Mouse (Mus musculus) thymus, postnatal 10 days (tissue): ENCODE measurements around the gene Ceacam19.
A peak's percentile ranks its signal among the peaks of the same experiment; 100 is the strongest.
"Not testable (repeated sequence)": the region's sequence is repeated elsewhere in the genome, so short reads cannot be mapped to it uniquely, and the experiment has no call there.

ENCODE experiments used
- DNase-seq, 2 experiments: peaks; one replicate each; pipeline ENCODE4 v3.0.0; 2021; ENCODE audit warnings: low spot score in 2 of 2

Ceacam19 gene

DNA sequence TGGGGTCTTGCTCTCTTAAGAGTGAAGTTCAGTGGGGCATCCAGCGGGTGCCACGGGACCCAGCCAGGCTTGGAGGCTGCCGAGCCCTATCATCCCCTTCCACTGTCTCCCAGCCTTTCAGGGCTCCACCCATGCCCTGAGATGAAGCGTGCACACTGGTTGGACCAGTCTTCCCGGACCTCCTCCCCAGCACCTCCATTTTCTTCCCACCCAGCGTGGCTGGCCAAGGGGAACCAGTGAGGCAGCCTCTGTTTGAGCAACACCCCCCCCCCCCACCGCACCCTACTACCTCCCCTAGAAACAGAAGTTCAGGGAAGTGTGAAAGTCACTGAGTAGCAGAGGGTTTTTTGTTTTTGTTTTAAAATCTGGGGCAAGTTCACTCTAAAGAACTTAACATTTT lies at the start of gene Ceacam19:
Gene Ceacam19 (minus strand): TSS at position 117 of the 400 bp plus-strand sequence.
- DNase-seq = no peak

DNA sequence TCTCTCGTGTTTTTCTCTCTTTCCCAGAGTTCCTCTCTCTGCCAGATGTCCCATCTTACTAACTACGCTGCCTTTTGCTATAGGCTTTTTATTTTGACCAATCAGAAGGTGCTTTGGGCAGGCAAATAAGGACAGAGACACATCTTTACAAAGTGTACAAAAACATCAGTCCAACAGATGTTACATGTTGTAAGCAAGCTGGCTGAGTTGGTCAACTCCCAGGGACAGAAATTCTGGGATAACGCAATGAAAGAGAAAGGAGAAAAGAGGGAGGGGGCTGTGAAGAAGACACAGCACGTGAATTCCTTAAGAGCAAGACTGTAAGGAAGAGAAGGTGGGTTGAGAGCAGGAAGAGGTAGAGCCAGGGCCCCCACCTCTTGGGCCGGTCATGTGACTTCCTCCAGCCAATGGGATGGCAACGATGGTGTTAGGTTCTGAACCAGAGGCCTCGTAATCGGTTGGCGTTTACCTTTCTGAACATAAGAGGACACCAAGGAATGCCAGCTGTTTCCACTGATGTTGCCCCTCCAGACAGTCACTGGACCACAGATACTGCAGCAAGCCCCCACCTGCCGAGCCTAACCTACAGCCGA lies 49.6 kb upstream of the Ceacam19 start:
- no peak for DNase-seq

DNA sequence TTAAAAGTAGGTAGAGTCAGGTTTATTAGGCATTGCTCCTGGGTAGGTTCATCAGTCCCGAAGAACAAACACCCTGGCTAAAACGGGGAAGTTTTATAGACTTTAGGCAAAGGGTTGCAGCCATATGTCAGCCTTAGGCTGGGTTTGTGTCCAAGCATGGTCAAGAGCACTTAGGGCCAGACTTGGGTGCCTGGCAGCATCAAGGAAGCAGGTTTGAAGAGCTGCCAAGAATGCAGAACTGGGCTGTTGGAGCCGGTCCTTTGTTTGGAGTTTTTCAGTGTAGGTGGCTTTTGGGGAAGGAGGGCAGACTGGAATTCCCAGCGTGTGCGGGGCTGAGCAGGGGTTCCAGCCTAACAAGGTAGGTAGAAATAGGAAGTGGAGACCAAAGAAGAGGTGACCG lies 48.2 kb upstream of the Ceacam19 start:
- no peak for DNase-seq

DNA sequence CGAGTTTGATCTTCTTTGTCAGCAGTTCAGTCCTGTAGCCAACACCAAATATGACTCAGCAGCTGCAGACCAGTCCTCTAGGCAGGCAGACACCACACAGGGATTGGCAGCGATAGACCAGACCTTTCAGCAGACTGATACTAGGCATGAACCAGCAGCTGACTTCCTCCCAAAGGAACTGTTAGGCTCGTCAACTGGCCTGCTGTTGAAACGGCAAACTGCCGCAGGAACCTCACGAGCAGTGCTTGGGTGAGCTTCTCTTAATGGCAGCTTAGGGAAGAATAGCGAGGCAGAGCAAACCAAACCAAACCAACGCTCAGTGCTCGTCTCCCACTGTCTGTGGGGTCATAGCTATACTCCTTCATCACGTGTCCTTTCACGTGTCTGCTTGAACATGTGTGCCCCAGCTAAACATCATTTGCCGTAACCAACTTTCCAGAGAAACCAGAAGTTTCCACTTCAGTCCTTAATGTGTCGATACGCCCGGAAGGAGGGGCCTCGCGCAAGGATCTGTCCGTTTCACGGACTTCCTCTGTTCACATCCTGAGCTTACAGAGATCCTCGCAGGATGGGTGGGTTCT lies 47.5 kb upstream of the Ceacam19 start:
- DNase-seq = peak; percentile 58 to 59

DNA sequence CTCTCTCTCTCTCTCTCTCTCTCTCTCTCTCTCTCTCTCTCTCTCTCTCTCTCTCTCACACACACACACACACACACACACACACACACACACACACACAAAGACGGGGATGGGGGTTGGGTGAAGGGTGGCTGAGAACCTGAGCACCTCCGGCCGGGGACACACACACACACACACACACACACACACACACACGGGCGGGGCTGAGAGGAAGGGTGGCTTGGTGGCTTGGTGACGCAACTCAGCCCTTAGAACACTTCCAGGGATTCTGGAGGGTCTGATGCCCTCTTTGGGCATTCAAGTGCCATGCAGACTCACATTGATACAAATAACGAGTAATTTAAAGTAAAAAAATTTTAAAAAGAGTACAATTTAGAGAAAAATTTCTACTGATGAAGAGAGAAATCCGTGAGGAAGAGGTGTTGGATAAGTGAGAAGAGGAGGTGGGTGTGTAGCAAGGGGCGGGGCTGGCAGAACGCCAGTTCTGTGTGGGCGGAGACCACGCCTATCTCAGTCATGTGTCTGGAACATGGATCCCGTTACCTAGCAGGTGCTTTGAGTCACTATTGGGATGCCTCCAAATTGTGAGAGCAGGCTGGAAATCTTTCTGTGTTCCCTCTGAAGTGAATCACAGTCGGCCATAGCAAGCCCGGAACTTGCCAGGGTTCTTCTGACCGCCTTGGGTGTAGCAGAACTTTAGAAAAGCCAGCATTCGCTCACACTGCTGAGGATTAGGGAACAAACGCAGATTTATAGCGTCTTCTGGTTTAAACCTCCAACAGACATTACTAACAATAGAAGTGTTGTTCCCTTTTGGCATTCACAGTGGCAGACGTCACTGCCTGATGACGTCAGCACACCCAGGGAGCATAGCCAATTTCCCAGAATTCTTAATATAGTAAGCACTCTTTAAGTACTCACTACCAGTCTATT lies 45.4 kb upstream of the Ceacam19 start:
- peak; percentile 72 to 76 for DNase-seq

DNA sequence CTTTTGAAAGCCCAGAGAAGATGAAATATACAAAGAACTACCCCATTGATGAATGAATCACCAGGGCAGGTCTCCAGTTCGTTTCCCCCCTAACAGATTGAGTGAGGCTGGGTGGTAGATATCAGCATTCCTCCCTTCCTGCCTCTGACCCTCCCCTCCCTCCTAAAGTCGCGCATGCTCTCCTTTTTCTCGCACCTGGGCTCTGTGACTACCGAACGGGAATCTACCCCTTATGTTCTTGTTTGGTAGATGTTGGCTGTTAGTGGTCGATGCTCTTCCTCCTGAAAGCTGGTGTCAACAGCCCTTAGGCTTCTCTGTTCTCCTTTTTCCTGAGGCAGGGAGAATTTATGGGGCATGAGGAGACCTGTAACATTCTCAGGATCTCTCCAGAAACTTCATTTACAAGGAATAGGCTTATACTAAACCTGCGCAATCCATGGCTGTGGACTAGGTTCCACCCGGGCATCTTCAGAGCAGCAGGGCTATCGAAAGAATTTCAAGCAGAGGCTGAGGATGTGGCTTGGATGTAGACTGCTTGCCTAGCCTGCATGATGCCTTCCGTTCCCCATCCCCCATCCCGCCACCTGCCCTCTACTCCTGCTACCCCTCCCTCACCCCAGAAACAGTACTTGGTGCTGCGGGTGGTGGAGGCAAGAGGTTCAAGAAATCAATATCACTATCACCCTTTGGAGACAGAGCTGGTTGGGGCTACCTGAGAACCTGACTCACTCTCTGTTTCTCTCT lies 44.5 kb upstream of the Ceacam19 start:
- DNase-seq = peak; percentile 89 to 90

DNA sequence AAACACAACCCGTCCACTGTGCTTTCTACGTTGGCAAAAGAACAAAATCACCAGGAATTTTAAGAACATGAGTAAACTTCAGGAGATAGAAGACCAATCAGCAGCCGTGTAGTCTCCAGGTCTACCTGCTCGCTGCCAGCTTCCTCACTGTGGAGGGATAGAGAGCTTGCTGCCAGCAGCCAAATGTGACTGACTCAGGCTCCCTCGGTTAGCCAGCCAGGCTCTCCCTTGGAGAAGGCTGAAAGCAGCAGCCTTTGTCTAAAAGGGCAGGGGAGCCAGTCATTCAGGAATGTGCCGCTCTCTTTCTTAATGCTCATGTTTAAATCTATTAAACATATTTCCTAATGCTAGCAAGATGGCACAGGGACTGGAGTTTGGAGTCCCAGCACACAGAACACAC lies 42.7 kb upstream of the Ceacam19 start:
- DNase-seq = not testable (repeated sequence)

DNA sequence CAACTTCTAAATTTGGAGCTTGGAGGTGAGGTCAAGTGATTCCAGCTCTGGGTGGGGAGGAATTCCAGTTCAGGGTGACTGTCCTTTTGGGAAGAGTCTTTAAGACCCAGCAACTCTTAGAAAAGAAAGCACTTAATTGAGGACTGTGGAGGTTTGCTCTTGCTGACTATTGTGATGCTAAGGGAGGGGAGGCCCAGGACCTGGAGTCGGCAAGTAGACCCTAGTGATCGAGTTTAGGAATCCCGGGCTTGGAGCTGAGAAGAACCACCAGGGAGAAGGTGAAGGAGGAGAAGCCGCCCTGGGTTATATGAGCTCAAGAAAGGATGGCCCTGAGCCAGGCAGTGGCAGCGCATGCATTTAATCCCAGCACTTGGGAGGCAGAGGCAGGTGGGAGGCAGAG lies 40.7 kb upstream of the Ceacam19 start:
- no peak for DNase-seq

DNA sequence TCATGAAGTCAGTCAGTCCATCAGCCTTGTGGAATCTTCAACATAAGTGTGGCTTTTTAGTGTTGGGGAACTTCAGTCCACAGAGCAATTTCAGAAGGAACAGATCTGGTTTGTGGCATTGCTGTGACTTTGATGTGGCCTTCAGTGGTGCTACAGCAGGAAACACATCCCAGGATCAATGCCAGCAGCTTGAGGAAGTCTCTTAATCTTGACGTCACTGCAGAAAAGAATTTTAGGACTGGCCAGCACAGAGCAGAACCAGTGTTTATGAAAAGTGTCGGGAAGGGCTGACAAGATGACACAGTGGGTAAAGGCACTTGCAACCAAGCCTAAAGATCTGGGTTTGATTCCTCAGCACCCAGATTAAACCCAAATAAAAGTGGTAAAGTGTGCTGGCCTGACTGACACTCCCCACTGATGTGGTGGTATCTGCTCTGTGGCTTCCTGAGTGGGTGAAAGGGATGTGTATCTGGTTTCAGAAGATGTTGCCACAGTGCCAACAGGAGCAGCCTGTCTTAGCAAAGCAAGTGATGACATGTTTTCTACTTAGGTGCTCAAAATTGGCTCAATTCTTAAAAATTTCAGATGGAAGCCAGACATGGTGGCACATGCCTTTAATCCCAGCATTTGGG lies 39.2 kb upstream of the Ceacam19 start:
- no peak for DNase-seq

DNA sequence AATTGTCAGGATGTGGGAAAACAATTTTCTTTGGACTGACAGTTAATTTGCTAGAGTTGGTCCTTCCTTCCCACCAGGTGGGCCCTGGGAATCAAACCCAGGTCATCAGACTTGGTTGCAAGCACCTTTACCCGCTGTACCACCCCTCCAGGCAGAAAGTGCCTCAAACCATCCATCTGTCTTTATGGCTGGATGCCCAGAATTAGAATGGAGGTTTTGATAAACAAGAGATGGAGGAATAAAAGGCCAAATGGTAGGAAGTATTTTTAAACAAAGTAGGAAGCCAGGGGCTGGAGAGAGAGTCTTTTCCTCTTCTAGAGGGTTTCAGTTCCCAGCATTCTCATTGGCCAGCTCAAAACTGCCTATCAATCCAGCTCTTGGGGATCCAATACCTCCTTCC lies 37.6 kb upstream of the Ceacam19 start:
- DNase-seq = no peak

DNA sequence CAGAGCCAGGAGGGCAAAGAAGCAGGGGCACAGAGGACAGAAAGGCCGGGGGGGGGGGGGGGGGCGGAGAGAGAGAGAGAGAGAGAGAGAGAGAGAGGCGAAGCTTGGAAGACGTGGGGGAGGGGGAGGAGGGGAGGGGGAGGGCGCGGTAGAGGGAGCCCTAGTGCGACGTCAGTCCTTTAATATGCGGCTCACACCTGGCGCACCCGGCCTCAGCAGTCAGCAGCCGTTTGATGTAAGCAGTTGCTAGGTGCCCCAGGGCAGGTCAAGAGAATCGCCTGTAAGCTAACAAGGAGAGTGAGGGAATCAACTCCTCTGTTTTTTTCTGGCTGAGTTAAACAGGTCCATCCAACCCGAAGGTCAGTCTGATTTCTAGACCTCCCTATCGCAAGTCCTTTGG lies 36.0 kb upstream of the Ceacam19 start:
- DNase-seq = peak; percentile 57 to 62

DNA sequence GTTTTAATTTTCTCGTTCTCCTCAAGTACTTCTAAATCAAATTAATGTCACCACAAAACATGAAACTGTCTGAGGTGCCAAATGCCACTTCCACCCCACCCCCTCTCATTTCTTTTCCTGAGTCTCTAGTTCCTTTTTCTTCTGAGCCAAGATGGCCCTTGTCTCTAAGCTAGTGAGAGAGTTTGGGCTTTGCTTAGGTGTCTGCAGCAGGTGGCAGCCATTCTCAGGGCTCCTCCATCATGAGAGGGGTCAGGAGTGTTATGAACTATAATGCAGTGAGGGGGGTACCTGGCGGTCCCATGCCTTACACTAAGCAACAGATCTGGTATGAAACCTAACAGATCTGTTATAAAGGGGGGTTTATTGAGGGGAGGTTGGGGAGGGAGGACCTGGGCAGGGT lies 35.6 kb upstream of the Ceacam19 start:
- DNase-seq = peak in 1 of 2 experiments; percentile 58

DNA sequence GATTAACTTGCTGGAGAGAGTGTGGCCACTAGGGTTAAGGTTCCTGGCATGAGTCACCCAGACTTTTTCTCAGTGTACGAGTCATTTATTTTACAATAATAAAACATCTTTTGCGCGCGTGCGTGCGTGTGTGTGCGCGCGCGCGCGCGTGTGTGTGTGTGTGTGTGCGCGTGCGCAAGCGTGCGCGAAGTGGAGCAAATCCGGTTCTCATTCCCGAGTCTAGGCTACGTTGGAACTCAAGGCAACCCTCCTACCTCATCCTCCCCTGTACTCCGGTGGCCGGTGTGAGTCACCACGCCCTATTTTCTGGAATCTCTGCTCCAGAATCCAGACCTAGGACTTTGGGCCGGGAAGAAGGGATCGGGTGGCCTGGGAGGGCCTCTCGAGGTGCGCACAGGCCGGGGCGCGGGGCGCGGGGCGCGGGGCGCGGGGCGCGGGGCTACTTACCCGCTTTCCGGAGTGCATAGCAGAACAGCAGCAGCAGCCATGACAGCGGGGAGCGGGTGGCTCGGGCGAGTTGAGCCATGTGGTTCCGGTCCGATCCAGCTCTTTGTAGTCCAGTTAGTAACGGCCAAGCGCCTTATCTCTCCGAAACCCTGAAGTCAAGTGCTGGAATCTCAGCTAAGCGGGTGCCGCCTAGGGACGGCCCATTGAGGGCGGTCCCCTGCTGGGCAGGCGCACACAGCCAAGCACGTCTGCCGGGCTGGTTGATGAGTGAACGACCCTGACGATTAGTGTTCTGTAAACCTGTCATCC lies 32.9 kb upstream of the Ceacam19 start, which contains the start of gene Pvr:
Gene Pvr (minus strand): TSS at position 655 of the 756 bp plus-strand sequence.
- peak; percentile 67 to 68 for DNase-seq

DNA sequence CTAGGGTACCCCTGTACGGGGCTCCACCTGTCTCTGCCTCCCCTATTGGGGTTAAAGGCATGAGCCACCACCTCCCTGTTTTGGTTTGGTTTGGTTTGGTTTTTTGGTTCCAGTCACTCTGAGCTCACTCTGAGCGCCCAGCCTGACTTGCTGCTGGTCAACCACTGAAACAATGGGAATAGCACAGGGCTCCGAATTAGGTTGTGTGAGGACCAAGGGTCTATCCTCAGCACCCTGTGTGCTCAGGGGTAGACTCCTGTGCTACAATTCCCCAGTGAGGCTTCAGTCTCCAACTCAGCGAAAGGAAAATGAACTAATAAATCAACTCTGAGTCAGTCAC lies 32.4 kb upstream of the Ceacam19 start:
- DNase-seq = peak in 1 of 2 experiments; percentile 18

DNA sequence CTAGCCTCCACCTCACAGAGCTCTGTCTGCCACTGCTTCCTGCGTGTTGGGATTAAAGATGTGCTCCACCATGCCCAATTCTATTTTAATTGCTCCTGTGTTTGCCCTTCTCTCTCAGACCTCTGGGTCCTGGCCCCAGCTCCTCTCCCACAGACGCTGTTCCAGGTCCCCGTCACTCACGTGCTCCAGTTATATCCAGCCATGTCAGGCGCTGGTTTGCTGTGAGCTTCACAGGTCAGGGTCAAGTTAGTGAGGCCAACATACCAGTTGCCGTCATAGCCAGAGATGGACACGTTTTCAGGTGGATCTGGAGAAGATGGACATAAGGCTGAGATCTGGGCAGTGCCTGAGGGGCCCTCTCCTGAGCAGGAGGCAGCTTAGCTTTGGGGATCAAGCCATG lies 26.8 kb upstream of the Ceacam19 start:
- DNase-seq = no peak

DNA sequence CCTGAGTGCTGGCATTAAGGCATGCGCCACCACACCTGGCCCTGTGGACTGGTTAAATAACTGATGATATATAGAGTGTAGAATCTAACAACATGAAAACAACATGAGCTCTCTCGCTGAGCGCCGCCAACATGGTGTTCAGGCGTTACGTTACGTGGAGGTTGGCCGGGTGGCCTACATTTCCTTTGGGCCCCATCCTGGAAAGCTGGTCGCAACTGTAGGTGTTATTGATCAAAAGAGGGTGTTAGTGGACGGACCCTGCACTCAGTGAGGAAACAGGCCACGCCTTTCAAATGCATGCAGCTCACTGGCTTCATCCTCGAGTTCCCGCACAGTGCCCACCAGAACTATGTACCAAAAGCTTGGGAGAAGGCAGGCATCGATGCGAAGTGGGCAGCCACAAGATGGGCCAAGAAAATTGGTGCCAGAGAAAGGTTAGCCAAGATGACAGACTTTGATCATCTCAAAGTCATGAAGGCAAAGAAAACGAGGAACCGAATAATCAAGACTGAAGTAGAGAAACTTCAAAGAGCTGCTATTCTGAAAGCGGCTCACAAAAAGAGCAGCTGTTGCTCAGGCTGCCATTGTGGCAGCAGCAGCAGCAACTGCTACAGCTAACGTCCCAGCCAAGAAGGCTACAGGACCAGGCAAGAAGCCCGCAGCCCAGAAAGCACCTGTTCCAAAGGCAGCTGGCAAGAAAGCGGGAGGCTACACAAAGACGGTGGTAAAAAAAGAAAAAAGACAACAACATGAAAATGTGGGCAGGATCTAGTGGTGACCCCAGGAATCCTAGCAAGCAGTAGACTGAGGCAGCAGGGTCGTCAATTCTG lies 24.1 kb upstream of the Ceacam19 start:
- DNase-seq = peak; percentile 71 to 81

DNA sequence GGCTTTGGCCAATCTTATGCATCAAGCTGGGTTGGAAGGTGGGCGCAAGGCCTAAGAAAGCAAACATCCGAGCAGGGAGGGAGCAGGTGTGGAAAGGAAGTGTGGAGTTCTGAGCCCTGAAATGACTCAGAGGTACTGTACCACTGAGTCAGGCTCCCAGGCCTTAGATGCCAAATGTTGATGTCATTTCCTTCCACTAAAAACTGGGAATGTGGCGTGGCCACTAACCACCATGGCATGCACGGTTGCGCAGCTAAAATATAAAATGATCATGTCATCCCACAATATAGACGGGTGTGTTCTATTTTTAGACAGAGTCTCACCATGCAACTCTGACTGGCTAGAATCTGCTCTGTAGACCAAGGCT lies 23.5 kb upstream of the Ceacam19 start:
- DNase-seq = no peak

DNA sequence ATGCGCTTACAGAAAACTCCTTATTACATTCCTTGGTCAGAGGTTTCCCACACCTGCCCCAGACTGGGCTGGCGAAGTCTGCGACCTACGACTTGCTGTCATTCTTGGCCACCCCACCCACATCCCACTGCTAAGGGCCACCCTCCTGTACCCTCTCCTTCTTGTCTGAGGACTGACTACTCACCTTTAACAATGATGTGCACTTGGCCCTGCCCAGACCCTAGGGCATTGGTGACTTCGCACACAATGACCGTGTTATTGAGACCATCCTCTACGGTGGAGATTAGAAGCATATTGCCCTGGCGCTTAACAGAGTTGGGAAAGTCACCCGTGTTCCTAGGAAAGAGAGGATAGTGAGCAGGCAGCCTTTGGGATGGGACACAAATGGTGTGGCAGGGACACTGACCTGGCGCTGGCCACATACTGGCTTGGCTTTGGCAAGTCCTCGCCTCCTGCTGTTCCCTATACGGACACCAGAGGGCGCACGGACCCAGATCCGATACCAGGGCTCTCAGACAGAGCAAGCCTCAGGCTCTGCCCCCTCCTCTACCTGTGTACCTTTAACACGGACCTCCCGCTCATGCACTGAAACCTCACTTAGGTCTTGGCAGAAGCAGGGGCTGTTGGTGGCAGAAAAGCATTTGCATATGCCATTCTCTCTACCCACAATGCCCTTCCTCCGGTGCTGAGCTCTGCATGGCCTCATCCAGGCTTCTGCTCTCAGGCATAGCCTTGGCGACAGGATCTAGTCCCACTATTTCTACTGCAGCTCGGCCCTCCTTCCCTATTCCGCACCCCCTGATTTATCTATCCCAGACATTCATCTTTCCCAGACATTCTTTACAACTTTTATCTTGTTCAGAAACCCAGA lies 22.9 kb upstream of the Ceacam19 start:
- peak; percentile 79 to 88 for DNase-seq

DNA sequence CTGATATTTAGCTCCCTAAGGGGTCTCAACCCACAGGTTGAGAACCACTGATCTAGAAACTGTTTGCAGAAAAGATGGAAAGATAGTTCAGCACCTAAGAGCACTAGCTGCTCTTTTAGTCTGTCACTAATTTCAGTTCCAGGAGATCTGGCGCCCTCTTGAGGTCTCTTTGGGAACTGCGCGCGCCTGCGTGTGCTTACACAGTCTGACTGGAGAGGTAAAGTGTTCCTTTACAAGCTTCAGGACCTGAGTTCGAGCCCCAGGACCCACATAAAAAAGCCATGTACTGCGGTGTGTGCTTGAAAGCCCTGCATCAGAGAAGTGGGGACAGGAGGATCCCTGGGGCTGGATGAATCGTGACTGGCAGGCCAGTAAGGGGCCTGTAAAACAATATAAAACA lies 2.1 kb upstream of the Ceacam19 start:
- DNase-seq = peak; percentile 50 to 77
